Mouse (Mus musculus) hindbrain, embryonic 13.5 days (tissue): ENCODE results near the gene Cox18. TPM values are rescaled to one million over a fixed set of nuclear protein-coding genes. Genes with fewer than 3 reads are reported as not detected.

ENCODE experiments used
- ATAC-seq: fragments of 200-750 bp; cut with Nextera tagmentation; 2 replicates; pipeline ENCODE4 v1.8.0; 2017; ENCODE audit warnings: moderate TSS enrichment; ENCODE audit not compliant: low FRiP score
- H3K27ac ChIP-seq: fragments of 300-500 bp; sonication (generic); 2 replicates; pipeline ENCODE4 v1.5.1; 2015; ENCODE audit warnings: inconsistent platforms, mild to moderate bottlenecking, moderate library complexity
- H3K27me3 ChIP-seq: fragments of 300-500 bp; sonication (generic); 2 replicates; pipeline ENCODE4 v1.6.1; 2015; ENCODE audit warnings: mild to moderate bottlenecking, inconsistent platforms
- H3K36me3 ChIP-seq: fragments of 300-500 bp; sonication (generic); 2 replicates; pipeline ENCODE4 v1.6.1; 2015; ENCODE audit warnings: mild to moderate bottlenecking, inconsistent platforms
- H3K4me1 ChIP-seq: fragments of 300-500 bp; sonication (generic); replicated peaks from 2 replicates; pipeline ENCODE4 v1.6.1; 2015; ENCODE audit warnings: inconsistent platforms
- H3K4me2 ChIP-seq: fragments of 300-500 bp; sonication (generic); 2 replicates; pipeline ENCODE4 v1.6.1; 2015; ENCODE audit warnings: inconsistent platforms, mild to moderate bottlenecking, moderate library complexity
- H3K4me3 ChIP-seq: fragments of 300-500 bp; sonication (generic); 2 replicates; pipeline ENCODE4 v1.5.1; 2015; ENCODE audit warnings: mild to moderate bottlenecking, inconsistent platforms
- H3K9ac ChIP-seq: fragments of 300-500 bp; sonication (generic); 2 replicates; pipeline ENCODE4 v1.6.1; 2015; ENCODE audit warnings: mild to moderate bottlenecking, inconsistent platforms
- H3K9me3 ChIP-seq: fragments of 300-500 bp; sonication (generic); 2 replicates; pipeline ENCODE4 v1.6.1; 2016; ENCODE audit warnings: inconsistent platforms
- whole genome bisulfite sequencing: fragments of 180-500 bp; shearing (Covaris S2); methylation state at CpG from one replicate; pipeline ENCODE4 v1.1.7; 2015; 5-methylcytosine and 5-hydroxymethylcytosine counted together
- polyA plus RNA-seq: library from polyadenylated mRNA; unstranded; fragments of >200 nt; fragmentation: Nextera tagmentation; extraction: Ambion mirVana; gene quantifications from 2 replicates; pipeline ENCODE4 v1.2.1, GENCODE M21; 2015

Cox18 gene
- polyA plus RNA-seq, 1 experiment from 2014 or later = 32.9 TPM

DNA sequence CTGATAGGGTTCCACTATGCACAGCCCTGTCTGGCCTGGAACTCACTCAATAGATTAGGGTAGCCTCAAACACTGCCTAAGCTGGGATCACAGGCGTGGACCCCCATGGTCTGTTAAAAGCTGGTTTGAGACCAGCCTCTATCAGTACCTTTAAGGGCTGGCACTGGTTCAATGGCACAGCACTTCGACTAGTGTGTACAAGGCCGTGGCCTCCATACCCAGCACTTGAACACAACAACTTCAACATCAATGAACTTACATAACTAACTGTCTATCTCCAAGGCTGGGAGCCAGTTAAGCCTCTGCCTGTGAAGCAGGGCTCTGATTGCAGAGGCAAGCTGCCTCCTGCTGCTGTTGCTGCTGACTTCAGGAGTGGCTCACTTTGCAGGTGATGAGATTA lies 6.0 kb downstream of the Cox18 start:
- no peak for ATAC-seq
- H3K9ac ChIP-seq = no peak overlapping the region
- H3K4me2 ChIP-seq = no peak overlapping the region
- WGBS = 98% methylated on average over 3 of the region's 3 CpGs
- no peaks in the 10 kb centered on the region for H3K27me3 ChIP-seq
- peaks cover 59% of the 10 kb centered on the region for H3K36me3 ChIP-seq
- no peak overlapping the region for H3K27ac ChIP-seq
- H3K9me3 ChIP-seq = no peaks in the 10 kb centered on the region
- peaks cover 5% of the 10 kb centered on the region for H3K4me1 ChIP-seq
- no peak overlapping the region for H3K4me3 ChIP-seq

DNA sequence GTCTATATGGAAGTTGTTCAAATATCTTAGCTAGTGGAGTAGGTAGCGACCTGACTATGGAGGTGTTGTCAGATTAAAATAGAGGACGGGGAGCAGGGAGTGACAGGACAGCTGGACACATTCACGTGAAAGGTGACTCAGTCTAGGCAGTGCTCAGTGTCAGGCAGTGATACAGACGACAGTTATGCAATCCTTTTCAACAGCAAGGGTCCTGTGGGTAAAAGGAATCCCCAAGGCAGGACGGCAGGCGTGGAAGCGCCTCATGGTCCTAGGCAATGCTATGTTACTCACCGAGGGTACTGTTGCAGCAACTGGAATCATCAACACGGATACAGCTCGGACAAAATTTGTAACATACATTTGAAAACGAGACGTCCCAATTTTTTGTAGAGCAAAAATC lies 6.6 kb downstream of the Cox18 start:
- H3K27me3 ChIP-seq = no peaks in the 10 kb centered on the region
- no peaks in the 10 kb centered on the region for H3K4me1 ChIP-seq
- ATAC-seq = no peak
- no peak overlapping the region for H3K9ac ChIP-seq
- H3K36me3 ChIP-seq = peaks cover 59% of the 10 kb centered on the region
- no peak overlapping the region for H3K27ac ChIP-seq
- WGBS = 96% methylated on average over 12 of the region's 12 CpGs
- no peak overlapping the region for H3K4me2 ChIP-seq
- no peaks in the 10 kb centered on the region for H3K9me3 ChIP-seq
- no peak overlapping the region for H3K4me3 ChIP-seq

DNA sequence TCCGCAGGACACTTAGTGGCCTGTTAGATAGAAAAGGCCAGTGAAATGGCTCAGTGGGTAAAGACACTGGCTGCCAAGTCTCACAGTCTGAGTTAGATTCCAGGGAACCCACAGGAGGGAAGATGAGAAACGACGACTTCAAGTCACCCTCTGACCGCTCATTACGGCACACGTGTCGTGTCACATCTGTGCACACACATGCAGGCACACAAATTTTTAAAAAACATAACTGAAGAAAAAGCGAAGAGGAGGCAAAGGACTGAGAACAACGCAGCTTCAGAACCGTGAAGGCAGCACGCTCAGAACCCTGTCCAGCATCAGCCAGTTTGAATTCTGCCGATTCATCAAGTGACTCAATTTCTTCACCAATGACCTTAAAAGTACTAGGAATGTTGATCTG lies 10.4 kb downstream of the Cox18 start:
- Histone ChIP-seq H3K27ac (no peak overlapping the region), H3K4me2 (no peak overlapping the region), H3K4me1 (no peaks in the 10 kb centered on the region), H3K4me3 (no peak overlapping the region), H3K27me3 (no peaks in the 10 kb centered on the region), H3K9me3 (no peaks in the 10 kb centered on the region), H3K9ac (no peak overlapping the region), H3K36me3 (peaks cover 43% of the 10 kb centered on the region)
- 96% methylated on average over 12 of the region's 12 CpGs for WGBS
- ATAC-seq = no peak

DNA sequence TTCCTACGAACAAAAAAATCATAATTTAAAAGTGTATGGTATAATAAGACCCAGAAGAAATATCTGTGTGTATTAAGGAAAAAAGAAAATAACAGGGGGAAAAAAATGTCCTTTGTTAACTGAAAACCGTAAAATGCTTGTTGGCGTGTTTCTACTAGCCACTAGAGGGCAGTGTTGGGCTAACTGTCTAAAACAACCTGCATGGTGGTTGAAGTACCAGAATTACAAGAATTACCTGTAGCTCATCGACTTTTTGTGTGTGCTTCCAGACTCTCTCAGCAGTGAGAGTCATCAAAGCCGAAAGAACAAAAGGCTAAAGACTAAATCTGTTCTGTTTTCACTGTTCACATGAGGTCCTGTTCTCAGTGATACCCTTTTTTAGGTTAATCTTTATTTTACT lies 20.6 kb downstream of the Cox18 start:
- Histone ChIP-seq H3K27me3 (no peaks in the 10 kb centered on the region), H3K9ac (no peak overlapping the region), H3K9me3 (no peaks in the 10 kb centered on the region), H3K4me1 (no peaks in the 10 kb centered on the region), H3K4me3 (no peak overlapping the region), H3K36me3 (no peaks in the 10 kb centered on the region), H3K27ac (no peak overlapping the region), H3K4me2 (no peak overlapping the region)
- no peak for ATAC-seq
- 25% methylated on average over 5 of the region's 5 CpGs for WGBS

DNA sequence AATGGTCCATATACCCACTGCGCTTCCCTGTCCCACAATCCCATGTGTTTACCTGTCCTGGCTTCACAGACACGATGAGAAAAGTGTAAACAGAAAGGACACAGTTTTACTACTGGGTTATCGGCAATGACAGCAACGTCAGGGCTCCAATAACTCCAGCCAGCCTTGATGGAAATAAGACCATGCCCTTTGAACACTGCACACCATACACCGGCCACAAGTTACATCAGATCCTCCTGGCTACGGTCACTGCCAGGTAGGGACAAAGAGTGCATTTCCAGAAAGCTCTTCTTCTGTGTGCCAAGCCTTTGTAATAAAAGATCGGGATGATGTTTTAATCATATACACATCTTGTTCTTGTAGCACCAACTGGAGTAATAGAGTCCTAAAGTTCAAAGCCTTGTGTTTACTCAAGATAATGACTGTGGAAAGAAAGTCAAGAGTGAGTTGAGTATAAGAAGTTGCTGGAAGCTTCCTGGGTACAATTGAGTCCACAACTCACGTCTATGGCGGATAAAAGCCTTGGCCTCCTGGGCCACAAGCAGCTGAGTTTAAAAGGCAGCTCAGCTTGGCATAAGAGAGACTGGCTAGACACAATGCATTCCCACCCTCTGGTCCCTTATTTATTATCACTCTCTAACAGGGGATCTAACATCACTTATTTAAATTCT lies 21.2 kb downstream of the Cox18 start:
- no peak overlapping the region for H3K4me3 ChIP-seq
- 0 out of 2 replicates have a peak, but pooled peaks have one; percentile 17 for ATAC-seq
- no peaks in the 10 kb centered on the region for H3K4me1 ChIP-seq
- H3K9ac ChIP-seq = no peak overlapping the region
- 87% methylated on average over 9 of the region's 9 CpGs for WGBS
- no peak overlapping the region for H3K27ac ChIP-seq
- H3K4me2 ChIP-seq = no peak overlapping the region
- no peaks in the 10 kb centered on the region for H3K9me3 ChIP-seq
- H3K27me3 ChIP-seq = no peaks in the 10 kb centered on the region
- H3K36me3 ChIP-seq = no peaks in the 10 kb centered on the region

DNA sequence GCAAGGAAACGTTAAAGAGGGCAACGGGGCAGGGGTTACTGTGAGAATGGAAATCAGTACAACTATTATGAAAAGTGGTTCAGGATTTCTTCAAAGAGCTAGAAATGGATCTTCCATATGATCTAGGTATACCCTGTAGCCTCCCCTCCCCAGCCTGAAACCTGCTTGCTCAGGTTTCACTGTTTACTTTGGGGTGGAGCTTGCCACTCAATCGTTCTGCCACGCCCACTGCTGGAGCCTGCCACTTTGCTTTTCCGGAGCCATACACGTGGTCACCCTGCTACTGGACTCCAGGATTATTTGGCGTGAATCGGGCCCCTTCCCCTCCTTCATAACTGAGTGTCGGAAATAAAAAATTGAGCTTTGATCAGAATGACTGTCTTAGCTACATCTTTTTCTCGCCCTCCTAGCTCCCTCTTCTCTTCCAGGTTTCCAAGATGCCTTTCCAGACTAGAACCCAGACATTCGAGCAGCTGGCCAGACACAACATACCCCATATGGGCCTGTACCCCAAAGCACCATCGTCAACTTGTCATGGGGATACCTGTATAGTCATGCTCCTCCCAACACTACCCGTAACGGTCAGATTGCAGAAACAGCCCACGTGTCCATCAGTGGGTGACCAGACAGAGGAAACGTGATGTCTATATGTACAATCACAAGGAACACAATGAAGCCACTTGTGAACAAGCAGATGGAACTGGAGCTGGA lies 23.7 kb downstream of the Cox18 start:
- ATAC-seq = no peak
- Histone ChIP-seq H3K27ac (no peak overlapping the region), H3K9me3 (no peaks in the 10 kb centered on the region), H3K36me3 (no peaks in the 10 kb centered on the region), H3K9ac (no peak overlapping the region), H3K4me1 (no peaks in the 10 kb centered on the region), H3K4me2 (no peak overlapping the region), H3K27me3 (no peaks in the 10 kb centered on the region), H3K4me3 (no peak overlapping the region)
- WGBS = 65% methylated on average over 16 of the region's 16 CpGs

DNA sequence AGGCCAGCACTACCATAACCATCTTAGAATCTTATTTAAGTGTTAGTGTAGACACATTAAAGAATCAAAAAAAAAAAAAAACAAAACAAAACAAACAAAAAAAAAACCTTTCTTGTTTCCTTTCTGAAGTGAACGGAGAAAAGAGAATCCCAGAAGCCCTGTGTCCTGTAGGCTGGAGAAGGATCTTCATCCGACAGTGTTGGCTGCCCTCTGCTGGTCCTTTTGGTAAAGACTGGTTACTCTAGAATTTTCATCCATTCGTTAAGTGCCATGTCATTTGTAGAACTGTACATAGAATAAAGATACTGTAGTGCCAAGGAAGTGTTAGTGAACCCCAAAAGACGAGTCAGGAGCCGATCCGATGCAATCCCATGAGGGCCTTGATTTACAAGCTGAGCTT lies 29.0 kb downstream of the Cox18 start:
- Histone ChIP-seq H3K36me3 (no peaks in the 10 kb centered on the region), H3K27me3 (no peaks in the 10 kb centered on the region), H3K9ac (no peak overlapping the region), H3K4me2 (no peak overlapping the region), H3K27ac (no peak overlapping the region), H3K4me3 (no peak overlapping the region), H3K4me1 (no peaks in the 10 kb centered on the region), H3K9me3 (no peaks in the 10 kb centered on the region)
- 0 out of 2 replicates have a peak, but pooled peaks have one; percentile 61 for ATAC-seq
- WGBS = 29% methylated on average over 6 of the region's 6 CpGs

DNA sequence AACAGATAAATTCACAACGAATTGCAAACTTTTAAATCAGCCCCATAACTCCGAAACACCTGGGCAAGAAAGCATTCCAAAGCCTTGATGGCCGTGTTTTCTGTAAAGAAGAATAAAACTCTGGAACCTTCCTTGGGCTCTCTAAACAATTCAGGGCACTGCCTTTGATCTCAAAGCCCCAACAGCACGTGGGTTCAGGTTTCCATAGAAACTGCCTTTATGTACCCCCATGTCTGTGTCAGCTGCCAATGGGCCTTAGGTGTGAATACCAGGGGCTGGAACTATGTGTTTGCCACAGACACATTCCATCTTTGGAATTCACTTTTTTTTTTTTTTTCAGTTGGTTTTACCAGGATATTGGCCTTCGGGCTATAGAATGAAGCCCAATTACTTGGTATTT lies 41.0 kb downstream of the Cox18 start:
- H3K4me3 ChIP-seq = no peak overlapping the region
- WGBS = 66% methylated on average over 5 of the region's 5 CpGs
- ATAC-seq = no peak
- no peak overlapping the region for H3K9ac ChIP-seq
- no peak overlapping the region for H3K4me2 ChIP-seq
- H3K36me3 ChIP-seq = no peaks in the 10 kb centered on the region
- no peaks in the 10 kb centered on the region for H3K4me1 ChIP-seq
- no peaks in the 10 kb centered on the region for H3K27me3 ChIP-seq
- no peak overlapping the region for H3K27ac ChIP-seq
- no peaks in the 10 kb centered on the region for H3K9me3 ChIP-seq

DNA sequence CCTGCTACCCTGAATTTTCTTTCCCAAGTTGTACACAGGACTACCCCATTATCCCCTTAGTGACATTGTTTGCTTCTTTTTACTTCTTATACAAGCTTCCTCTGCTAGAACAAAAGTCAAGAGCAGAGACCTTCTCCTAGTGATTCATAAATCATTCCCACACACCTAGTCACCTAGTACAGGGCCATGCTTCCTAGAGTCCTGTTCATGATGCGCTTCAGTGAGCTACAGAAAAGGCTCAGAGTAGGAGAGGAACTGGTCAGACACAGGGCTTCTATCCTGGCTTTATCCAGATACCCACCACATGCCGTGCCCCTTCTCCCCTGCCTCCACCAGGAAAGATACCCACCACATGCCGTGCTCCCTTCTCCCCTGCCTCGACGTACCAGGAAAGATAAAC lies 44.7 kb downstream of the Cox18 start:
- no peak for ATAC-seq
- no peaks in the 10 kb centered on the region for H3K36me3 ChIP-seq
- no peak overlapping the region for H3K9ac ChIP-seq
- H3K27ac ChIP-seq = no peak overlapping the region
- H3K4me2 ChIP-seq = no peak overlapping the region
- WGBS = 82% methylated on average over 5 of the region's 5 CpGs
- H3K27me3 ChIP-seq = no peaks in the 10 kb centered on the region
- H3K9me3 ChIP-seq = no peaks in the 10 kb centered on the region
- H3K4me1 ChIP-seq = no peaks in the 10 kb centered on the region
- H3K4me3 ChIP-seq = no peak overlapping the region

DNA sequence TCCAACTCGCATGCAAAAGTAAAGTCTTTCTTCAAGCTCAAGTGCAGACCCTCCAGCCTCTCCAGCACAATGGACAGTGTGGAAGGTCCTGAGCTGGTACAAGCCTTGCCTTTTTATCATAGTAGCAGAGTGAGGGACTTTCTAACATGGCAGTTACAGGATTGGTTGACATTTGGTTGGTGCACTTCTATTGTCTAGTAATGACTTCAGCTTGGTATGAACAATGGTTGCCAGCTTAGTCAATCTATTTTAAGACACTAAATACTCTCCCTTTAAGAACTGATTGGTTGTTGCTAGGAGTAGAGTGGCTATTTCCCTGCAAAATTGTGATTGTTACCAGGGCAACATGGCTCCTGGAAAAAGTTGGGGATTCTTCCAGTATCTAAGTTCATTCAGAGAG lies 45.7 kb downstream of the Cox18 start:
- H3K9ac ChIP-seq = no peak overlapping the region
- no peak overlapping the region for H3K4me3 ChIP-seq
- no peak overlapping the region for H3K27ac ChIP-seq
- no peaks in the 10 kb centered on the region for H3K4me1 ChIP-seq
- H3K36me3 ChIP-seq = no peaks in the 10 kb centered on the region
- H3K4me2 ChIP-seq = no peak overlapping the region
- ATAC-seq = 0 out of 2 replicates have a peak, but pooled peaks have one; percentile 39
- H3K9me3 ChIP-seq = no peaks in the 10 kb centered on the region
- no peaks in the 10 kb centered on the region for H3K27me3 ChIP-seq
- 81% methylated on average over 1 of the region's 1 CpGs for WGBS

Other genes starting within 250 kb of the Cox18 start
- 28.1 and 29.7 TPM in 2 replicates for gene Ankrd17, start 142.6 kb upstream of the Cox18 start, polyA plus RNA-seq
- 5.8 and 6.1 TPM in 2 replicates for gene Gm9958, start 143.2 kb upstream of the Cox18 start, polyA plus RNA-seq
- gene Alb, start 236.9 kb upstream of the Cox18 start, polyA plus RNA-seq = 0.08 and 0.83 TPM in 2 replicates